Mouse (Mus musculus) gastrocnemius, adult 2 months (tissue): ENCODE results near the gene Fyco1. TPM values are rescaled to one million over a fixed set of nuclear protein-coding genes. Genes with fewer than 3 reads are reported as not detected.
A peak's percentile ranks its signal among the peaks of the same experiment; 100 is the strongest.
"Not testable (repeated sequence)": the region's sequence is repeated elsewhere in the genome, so short reads cannot be mapped to it uniquely, and the experiment has no call there.

Experiments
- DNase-seq: peaks from one replicate; pipeline ENCODE4 v3.0.0; 2022
- H3K27ac ChIP-seq: fragments of 200-600 bp; 2 replicates; pipeline ENCODE4 v1.8.1; 2022; ENCODE audit warnings: mild to moderate bottlenecking
- H3K4me3 ChIP-seq: fragments of 200-600 bp; 2 replicates; pipeline ENCODE4 v1.8.1; 2022; ENCODE audit warnings: mild to moderate bottlenecking, moderate library complexity
- CTCF ChIP-seq: fragments of 200-600 bp; IDR thresholded peaks from 2 replicates; pipeline ENCODE4 v1.8.1; 2022; ENCODE audit warnings: antibody characterized with exemption, mild to moderate bottlenecking, moderate library complexity
- intact Hi-C: fragments of 180-260 bp; cut with DNase I; formaldehyde crosslinking; loops from one replicate; pipeline ENCODE4 v1.15.1; 2025
- total RNA-seq, 2 experiments: library from RNA; stranded (reverse); gene quantifications; 2 replicates each; pipeline ENCODE4 v1.2.3; 2021

Gene Fyco1
- total RNA-seq, 2 experiments from 2014 or later = 160 to 205 TPM

GRCm38 (mm10) chr9:123760806-123761205 lies 90.9 kb downstream of the Fyco1 start:
- no peak for DNase-seq
- intact Hi-C loops = no loop called here

DNA sequence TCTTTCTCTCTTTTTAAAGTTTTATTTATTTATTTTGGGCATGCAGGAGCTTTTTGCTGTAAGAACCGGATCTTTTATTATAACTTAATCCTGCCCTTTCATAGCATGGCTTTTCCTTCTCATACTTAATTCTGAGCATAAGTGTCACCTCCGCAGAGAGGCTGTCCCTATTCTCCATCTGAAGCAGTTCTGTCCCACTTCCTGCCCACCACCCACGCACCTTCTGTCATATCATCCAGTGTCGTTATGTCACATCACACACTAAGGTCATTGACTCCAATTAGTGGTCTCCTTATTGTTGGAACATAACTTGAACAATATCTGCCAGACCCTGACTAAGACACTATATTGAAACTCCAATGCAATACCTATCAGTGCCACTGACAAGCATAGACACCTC lies 93.1 kb downstream of the Fyco1 start:
- intact Hi-C loops = no loop called here
- TF ChIP-seq CTCF = no peak
- no peak for DNase-seq
- H3K4me3 ChIP-seq = no peak overlapping the region
- H3K27ac ChIP-seq = 0 out of 2 replicates have a peak overlapping the region, but pooled peaks have one; percentile 46

More at GRCm38 (mm10) chr9:123760806-123761205, 90.9 kb downstream of the Fyco1 start:
- Histone ChIP-seq H3K27ac (no peak overlapping the region), H3K4me3 (no peak overlapping the region)
- TF ChIP-seq CTCF = no peak

DNA sequence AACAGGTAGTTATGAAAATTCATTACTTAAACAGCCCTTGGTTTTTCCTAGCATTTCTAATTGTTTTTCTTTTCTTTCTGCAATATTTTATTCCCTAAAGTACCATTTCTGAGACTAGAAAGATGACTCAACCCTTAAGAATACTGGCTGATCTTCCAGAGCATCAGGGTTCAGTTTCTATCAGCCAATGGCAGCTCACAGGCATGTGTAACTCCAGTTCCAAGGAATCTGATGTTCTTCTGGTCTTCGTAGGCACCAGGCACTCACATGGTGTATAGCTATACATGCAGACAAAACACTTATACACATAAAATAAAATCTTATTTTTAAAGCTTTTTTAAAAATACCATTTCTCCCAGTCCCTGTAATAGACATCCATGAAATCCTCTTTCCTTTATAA lies 93.5 kb downstream of the Fyco1 start:
- H3K4me3 ChIP-seq = no peak overlapping the region
- no peak for TF ChIP-seq CTCF
- DNase-seq = no peak
- H3K27ac ChIP-seq = peak overlapping the region; percentile 70; the same call in 1 of the 2 replicates
- intact Hi-C loops = no loop called here

DNA sequence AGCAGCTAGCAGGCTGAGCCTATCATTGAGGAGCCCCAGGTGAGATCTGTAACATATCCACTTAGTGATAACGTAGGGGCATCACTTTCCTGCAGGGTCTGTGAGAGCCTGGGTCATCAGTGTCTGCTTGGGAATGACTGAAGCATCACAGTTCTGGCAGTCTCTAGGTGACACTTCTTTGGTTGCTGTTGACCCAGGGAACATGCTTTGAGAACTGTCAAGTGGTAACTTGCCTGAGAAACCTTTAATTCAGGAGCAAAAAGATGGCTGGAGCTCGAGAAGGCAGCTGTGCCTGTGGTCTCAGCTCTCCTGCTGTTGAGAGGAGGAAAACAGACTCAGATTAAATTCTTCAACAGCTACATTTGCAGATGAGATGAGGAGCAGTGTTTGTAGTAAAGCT lies 94.4 kb downstream of the Fyco1 start:
- intact Hi-C loops = no loop called here
- H3K4me3 ChIP-seq = no peak overlapping the region
- H3K27ac ChIP-seq = peak overlapping the region; percentile 70
- no peak for TF ChIP-seq CTCF
- no peak for DNase-seq

DNA sequence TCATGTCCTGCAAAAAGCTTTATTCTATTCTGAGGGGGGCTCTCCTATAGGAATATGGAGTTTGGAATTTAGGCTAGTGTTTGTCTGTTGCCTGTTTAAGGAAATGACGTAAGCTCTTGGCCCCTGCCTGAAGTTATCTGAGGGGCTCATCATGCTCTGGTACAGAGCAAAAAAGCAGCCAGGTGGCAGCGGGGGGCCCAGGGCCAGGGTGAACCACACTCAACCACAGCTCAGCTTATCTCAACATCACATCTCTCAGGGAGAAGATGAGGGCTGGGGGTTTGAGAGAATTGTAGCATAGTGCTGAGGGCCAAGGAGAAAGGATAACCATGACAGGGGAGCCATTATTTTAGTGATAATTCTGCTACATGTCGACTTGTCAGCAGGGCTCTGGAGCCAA lies 94.9 kb downstream of the Fyco1 start:
- no peak for TF ChIP-seq CTCF
- DNase-seq = no peak
- no peak overlapping the region for H3K27ac ChIP-seq
- H3K4me3 ChIP-seq = no peak overlapping the region
- intact Hi-C loops = no loop called here

DNA sequence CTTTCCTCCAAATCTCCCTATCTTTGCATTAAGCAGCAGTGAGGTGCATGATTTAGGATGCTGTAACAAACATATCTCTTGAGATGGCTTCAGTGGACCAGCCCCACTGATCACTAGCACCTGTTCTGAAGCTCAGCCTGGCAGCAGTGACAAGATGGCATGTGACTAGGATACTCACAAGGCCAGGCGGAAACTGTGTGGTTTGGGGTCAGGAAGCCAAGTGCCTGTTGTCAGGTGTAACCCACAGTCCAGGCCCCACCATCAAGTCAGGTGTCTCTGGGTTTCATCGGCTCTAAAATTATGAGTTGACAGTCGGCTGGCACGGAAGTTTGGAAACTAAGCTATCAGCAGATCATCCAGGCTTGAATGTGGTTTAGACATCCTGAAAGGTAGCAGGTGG lies 97.4 kb downstream of the Fyco1 start:
- no peak for DNase-seq
- Histone ChIP-seq H3K27ac (no peak overlapping the region), H3K4me3 (no peak overlapping the region)
- no peak for TF ChIP-seq CTCF
- intact Hi-C loops = no loop called here

GRCm38 (mm10) chr9:123749687-123750086 lies 102.0 kb downstream of the Fyco1 start:
- intact Hi-C loops, H3K27ac ChIP-seq, H3K4me3 ChIP-seq, DNase-seq: not testable (repeated sequence)

- TF ChIP-seq CTCF = no peak
- no peak for DNase-seq
- Histone ChIP-seq H3K27ac (no peak overlapping the region), H3K4me3 (no peak overlapping the region)
- intact Hi-C loops = no loop called here
These were observed 110.9 kb downstream of the Fyco1 start for GRCm38 (mm10) chr9:123740799-123741198.

Other genes with a start within 250 kb of the Fyco1 start
- gene Slc6a20b, start 219.3 kb downstream of the Fyco1 start, total RNA-seq = not detected
- gene Ccr9, start 173.5 kb downstream of the Fyco1 start, total RNA-seq = not detected
- gene Slc6a20a, start 173.0 kb downstream of the Fyco1 start, total RNA-seq = not detected
- gene Lztfl1, start 134.2 kb downstream of the Fyco1 start, total RNA-seq = 10 to 100 TPM; 18.4 to 20.5 TPM
- gene Cxcr6, start 45.4 kb downstream of the Fyco1 start, total RNA-seq = under 1 TPM in 1 of 2 experiments, not detected in 1; 0.15 TPM
- gene Xcr1, start 10.1 kb upstream of the Fyco1 start, total RNA-seq = not detected
- gene Ccr1, start 116.8 kb upstream of the Fyco1 start, total RNA-seq = under 1 TPM in 1 of 2 experiments, not detected in 1; 0.13 TPM
- gene Ccr1l1, start 126.5 kb upstream of the Fyco1 start, total RNA-seq = not detected
- gene Ccr3, start 170.1 kb upstream of the Fyco1 start, total RNA-seq = not detected